Mouse (Mus musculus) lung, adult 18-20 months (tissue): Measurements from ENCODE around the gene Polm.

Experiments used
- DNase-seq, 2 experiments: peaks; one replicate each; pipeline ENCODE4 v3.0.0; 2022; ENCODE audit warnings: mixed read lengths in 2 of 2

Gene Polm

DNA sequence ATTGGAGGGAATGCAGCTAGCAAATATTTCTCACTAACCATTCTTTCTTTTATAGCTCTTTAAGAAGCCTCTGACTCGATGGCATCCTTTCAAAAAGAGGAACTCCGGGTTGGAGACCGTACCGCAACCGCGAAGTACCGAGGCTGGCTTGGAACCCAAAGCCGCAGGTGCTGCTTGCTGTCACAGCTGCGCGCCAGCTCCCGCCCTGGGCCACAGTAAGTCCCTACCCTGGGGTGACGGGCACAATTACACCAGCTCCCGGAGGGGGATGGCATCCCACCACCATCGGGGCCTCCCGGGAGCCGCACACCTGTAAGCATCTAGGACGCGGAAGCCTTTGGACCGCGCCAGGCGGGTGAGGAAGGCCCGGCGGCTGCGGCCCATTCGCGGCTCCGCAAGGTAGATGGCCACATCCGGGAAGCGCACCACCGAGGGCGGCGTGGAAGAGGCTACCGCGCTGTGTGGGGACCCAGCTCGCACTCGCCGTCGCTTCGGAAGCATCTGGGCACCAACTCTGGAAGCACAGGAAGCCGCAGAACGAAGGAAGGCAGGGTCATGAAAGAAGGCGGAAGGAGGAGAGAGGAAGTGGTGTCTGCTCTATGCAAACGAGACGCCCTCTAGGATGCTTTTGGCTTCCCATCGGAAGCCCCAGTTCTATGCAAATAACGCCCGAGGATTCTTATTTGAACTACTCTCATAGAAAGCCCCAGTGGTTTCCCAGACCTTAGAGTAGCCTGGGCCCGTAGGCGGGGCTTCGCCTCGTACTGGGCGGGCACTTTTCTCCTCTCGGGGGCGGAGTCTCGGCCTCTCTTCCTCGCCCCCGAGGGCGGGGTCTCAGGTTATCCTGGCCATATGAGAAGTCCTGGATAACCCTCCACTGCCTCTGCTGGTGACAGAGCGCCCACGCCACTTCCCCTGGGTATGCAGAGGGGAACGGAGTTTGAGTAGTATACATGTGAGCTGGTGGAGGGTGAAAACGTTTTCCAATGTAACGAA, at the start of gene Polm:
Gene Polm, minus strand, starts transcription at position 766 of the 996 bp plus-strand sequence.
- DNase-seq: peak; percentile 94 to 96

DNA sequence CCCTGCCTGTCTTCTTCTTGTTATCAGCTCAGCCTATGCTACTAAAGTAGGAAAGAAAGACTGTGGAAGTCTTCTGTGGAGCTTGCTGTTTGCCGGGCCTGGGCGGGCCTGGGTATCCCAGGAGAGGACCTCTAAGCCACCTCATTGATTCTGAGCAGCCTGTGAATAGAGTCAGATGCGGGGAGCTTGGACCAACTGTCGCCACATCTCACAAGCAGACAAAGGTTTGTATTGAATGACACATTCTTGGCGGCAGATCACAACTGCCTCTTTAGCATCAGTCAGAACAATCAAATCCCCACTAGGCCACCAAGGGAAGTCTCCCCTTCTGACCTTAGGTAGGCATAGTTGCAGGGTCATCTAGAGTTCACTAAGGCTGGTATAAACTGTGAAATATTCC, 49.4 kb upstream of the Polm start:
- DNase-seq: no peak

DNA sequence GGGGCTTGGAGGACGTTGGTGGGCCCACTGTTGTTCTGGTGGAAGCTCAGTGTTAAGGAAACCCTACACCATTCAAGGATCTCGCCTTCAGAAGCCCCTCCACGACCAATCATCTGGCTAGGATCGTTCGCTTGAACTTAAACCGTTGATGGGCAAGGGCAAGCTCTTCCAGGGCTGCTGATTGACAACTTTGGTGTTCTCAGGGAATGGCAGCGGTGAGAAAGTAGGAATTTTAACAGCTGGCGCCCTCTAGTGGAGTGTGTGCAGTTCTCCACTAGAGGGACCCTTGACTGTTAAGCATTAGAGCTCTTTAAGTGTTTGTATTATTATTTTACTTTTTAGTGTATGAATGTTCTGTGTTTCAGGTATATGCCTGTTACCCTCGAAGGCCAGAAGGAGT, 48.4 kb upstream of the Polm start:
- DNase-seq: peak; percentile 55 to 70

DNA sequence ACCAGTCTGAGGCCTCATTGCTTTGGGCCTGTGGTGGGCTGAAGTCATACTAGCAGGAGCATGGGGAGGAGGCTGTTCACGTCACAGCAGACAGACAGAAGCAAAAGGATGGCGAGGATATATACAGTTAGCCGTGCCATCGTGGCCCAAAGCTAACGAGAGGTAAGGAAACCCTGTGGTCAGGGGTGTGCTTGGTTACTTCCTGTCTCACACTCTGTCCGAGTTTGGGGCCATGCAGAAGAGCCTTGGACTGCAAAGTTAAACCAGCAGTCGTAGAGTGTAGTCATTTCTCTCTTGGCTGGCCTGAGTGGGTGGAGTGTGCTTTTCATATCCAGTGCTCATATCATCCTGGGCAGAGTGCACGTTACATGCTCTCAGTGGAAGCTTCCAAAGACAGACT, 44.7 kb upstream of the Polm start:
- no peak for DNase-seq

DNA sequence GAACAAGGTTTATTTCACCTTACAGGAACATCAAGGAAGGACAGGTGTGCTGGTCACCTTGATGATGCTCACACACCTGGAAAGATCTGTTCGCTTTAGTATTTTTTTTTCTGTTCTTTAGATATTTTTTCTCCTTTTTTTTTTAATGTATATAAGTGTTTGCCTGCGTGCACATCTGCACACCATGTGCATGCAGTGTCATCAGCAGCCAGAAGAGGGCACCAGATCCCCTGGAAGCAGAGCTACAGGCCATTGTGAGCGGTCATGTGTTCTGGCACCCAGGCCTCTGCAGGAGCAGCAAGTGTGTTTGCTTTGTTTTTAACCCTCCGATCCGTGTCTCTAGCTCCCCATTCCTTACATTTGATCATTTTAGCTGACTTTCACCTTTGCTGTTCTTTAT, 42.1 kb upstream of the Polm start:
- DNase-seq: peak; percentile 46 to 56

DNA sequence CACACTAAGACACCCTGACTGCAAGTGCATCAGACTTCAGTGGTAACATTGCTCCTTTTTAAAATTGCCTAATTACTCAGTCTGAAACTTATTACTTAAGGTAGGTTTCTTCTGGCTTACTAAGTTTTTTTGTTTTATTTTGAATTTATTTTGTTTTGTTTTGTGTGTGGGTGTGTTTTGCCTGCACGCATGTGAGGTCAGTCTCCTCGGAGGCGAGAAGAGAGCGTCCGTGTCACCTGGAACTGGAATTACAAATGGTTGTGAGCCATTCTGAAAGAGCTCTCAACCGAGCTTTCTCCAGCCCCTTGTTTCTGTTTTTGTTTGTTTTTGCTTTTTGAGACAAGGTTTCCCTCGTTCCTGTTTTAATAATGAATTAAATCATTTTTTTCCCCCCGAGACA, 40.8 kb upstream of the Polm start:
- no peak for DNase-seq

DNA sequence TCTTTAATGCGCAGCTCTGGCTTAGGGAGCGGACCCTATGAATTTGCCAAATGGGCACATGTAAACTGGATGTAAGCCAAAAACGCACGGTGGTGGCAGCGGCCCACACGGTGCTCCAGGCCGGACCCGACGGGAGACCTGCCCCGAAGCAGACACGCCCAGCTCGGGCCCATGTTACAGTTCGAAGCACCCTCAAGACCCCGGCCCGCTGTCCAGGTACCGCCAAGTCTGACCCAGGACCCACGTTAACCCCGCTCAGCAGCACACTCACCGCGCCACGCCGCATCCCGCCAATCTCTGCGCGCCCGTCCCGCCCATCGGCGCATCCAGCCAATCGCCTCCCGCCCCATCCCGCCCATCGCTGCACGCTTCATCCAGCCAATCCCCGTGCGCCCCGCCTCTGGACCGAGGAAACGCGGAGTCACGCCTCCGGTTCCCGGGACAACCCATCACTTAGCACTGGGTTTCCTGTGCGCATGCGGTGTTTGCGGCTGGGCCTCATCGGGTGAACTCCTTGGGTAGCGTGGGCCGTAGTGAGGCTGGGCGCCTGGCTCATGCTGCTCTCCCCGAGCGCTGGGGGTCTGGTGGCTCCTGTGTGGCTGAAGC, 40.2 kb upstream of the Polm start, which contains the start of gene Pold2:
Gene Pold2, minus strand, starts transcription at position 372 of the 606 bp plus-strand sequence.
- peak; percentile 98 to 99 for DNase-seq

DNA sequence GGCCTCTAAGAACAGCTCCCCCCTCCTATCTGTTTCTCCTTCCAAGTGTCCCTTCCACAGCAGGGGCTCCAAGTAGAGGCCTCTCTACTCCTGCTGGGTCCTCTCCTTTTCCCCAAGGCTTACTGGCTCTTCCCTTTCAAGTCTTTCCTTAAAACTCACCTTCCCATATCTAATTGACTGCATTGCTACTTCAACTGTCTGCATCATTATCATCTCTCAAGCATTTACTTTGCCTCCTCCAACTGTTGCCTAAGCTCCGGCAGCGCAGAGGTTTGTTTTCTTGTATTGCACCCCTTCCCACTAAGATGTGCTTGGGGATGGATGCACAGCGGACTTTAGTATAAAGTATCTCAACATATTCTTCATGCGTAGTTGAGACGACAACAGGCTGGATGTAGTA, 39.6 kb upstream of the Polm start:
- no peak for DNase-seq

DNA sequence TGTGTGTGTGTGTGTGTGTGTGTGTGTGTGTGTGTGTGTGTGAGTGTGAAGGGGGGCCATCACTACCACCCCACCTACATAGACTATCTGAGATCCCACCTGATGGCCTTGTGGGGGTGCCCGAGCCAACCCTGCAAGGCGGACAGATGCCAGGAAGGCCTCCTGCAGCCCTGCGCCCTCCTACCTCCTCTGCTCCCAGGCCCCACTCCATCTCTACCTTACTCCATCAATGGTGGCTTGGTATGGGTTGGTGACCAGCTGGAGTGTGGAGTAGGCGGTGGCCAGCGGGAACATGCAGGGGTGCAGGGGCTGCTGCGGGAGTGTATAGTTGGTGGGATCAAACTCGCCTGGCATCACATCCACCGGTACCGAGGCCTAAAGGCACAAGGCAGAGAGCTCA, 35.4 kb upstream of the Polm start:
- DNase-seq: no peak

DNA sequence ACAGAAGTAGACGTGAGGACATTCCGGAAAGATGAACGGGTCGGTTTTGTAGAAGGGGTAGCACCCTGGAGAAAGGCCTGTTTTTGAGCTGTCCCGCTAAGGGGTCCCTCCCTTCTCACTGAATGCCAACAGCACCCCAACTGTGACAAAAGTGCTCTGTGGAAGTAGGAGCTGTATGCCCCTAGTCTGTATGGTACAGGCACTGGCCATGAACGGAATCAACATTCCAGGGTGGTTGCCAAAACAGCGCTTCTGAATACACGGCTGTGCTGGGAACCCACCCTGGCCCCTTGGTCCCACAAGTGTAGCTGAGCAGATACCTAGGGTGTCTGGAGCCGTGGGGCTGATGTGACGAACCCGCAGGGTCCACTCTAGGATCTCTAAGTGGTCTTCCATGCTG, 34.9 kb upstream of the Polm start:
- no peak for DNase-seq

DNA sequence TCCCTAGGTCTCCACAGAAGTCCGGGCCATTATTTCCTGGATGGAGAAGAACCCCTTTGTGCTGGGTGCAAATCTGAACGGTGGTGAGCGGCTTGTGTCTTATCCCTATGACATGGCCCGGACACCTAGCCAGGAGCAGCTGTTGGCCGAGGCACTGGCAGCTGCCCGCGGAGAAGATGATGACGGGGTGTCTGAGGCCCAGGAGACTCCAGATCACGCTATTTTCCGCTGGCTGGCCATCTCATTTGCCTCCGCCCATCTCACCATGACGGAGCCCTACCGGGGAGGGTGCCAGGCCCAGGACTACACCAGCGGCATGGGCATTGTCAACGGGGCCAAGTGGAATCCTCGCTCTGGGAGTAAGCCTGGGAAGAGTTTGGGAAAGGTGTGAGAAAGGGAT, 32.3 kb upstream of the Polm start:
- DNase-seq: no peak

DNA sequence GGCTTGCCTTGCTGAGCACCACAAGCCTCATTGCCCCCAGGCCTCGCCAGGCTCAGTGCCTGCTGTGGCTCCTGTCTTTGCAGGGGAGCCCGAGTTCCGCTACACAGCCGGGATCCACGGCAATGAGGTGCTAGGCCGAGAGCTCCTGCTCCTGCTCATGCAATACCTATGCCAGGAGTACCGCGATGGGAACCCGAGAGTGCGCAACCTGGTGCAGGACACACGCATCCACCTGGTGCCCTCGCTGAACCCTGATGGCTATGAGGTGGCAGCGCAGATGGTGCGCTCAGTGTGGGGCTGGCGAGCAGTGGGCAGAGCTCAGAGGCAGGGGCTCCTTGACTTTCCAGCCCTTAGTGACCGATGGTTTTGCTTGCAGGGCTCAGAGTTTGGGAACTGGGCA, 31.5 kb upstream of the Polm start:
- no peak for DNase-seq

DNA sequence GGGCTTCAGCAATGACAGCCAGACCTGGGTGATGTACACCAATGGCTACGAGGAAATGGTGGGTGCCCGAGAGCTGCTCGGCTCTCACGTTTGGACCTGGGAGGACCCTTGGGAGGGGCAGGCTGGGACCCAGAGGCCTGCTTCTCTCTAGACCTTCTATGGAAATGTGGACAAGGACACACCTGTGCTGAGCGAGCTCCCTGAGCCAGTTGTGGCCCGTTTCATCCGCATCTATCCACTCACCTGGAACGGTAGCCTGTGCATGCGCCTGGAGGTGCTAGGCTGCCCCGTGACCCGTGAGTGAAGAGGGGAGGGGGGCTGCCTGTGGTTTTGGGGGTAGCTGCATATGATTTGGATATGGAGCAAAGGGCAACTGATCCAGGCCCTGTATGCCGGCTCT, 30.5 kb upstream of the Polm start:
- no peak for DNase-seq

DNA sequence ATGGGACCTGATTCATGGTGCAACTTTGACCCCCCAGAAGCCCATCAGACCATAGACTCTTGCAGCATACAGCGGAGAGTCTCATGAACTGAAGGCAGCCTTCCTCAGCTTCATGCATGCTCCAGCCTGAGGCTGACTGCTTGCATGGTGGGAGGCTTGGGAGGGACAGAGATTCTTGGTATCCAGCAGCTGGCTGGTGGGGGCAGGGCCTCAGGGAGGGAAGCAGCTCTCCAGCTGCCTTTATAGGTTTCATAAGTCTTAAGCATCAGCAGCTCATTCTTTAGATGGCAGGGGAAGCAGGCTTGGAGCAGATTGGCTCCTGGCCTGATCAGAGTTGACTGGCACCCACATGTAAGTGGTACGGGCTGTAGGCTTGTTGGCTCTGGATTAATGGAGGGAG, 29.4 kb upstream of the Polm start:
- DNase-seq: no peak

DNA sequence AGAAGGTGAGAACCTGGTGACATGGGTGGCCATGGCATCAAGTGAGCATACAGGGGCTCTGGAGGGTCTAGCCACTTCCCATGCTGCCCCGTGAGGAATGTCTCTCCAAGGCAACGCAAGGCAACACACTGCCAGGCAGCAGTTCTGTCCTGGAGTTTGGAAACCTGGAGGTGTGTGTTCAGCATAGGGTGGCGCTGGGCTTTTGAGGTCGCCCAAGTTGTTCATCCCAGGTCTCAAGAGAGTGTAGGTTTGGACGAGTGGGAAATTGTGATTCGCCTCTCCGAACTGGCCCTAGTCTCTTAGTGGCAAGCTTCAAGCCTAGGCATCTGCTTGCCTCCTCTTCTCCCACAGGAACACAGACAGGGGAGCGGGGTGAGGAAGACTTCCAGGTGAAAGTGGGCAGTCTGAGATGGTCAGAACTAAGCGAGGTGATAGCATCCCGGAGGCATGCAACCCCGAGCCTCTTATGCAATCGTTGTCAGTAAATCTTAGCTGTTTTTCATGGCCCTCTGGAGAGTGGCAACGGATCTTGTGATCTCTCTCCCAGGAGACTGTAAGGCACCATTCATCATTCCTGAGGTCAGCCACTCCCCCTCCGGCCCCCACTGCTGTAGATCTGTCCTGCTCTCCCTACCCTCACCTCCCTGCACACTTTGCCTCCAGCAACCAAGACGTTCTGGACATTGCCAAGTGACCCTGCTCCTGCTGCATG, 24.7 kb upstream of the Polm start:
- DNase-seq: peak; percentile 50 to 56

DNA sequence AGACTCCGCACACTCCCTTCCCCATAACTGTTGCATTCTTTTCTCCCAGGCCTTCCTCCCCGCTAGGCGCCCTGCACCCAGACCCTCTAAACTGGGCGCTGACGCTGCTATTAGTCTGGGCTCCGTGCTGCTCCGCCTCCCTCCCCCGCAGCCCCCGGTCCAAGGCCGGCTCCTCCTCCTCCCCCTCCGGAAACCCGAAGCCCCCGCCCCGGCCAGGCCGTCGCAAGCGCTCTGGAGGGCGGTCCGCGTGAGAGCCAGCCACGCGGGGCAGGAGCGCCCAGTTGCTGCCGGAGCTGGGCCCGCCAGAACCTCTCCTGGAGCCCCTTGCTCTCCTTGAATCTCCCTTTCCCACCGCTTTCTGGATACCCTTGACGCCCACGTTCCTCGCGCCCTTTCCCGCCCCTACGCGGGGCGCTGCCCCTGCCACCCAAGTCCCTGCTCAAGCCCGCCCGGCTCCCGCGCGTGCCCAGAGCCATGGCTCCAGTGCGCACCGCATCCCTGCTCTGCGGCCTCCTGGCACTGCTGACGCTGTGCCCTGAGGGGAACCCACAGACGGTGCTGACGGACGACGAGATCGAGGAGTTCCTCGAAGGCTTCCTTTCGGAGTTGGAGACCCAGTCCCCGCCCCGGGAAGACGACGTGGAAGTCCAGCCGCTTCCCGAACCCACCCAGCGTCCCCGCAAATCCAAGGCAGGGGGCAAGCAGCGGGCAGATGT, 24.0 kb upstream of the Polm start, which contains the start of gene Aebp1:
Gene Aebp1, plus strand, starts transcription at position 270 of the 716 bp plus-strand sequence.
- DNase-seq: peak; percentile 42 to 55

DNA sequence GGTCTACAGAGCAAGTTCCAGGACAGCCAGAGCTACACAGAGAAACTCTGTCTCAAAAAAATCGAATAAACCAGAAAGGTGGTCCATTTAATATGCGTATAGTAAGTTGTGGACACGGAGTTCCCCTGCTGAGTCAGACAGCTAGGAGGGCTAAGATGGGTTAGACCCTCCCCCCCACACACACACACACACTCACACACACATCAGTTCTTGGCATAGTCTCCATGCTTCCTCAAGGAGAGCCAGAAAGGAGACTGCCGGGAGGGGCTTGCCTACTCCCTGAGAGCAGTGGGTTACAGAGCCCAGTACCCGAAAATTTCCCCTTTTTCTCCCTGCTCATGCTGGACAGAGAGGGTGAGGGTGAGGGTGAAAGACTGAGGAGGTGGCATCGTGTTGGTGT, 22.8 kb upstream of the Polm start:
- no peak for DNase-seq

DNA sequence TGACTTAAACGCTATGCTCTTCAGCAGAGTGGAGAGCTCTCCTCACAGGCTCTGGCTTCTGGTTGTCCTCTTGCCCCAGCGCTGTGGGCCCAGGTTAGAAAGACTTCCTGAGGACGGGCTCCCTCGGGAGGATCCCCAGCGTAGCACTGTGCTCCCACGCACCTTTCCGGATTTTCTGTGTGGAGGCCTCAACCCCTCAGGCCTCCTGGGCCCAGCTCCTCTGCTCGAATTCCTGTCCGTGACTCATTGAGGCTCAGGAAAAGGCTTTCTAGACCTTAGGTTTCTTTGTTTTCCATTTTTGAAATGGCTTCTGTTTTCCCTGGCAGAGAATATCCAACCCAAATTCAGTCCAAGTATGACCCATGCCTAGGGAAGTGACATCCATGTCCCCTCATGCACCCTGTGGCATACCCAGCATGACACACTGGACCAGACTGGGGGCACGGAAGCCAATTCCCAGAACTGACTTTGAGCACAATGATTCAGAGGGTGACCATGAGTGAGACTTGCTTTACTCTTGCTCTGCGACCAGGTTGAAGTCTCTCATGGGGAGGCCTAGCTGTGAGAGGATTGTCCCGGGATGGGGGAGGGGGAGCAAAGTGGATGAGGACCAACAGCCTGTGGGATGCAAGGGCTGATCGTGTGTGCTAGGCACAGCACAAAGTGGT, 22.2 kb upstream of the Polm start:
- no peak for DNase-seq

DNA sequence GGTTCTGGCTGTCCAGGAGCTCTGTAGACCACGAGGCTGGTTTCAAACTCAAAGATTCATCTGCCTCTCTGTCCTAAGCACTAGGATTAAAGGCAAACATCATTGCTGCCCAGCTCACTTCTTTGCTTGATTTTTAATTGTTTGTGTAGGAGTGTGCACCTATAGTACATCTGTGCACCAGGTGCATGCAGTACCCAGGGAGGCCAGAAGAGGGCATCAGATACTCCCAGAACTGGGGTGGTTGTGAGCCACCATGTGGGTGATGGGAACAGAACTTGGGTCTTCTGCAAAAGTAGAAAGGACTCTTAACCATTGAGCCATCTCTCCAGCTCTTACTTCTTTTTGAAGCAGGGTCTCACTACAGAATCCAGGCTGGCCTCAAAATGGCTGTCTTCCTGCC, 20.9 kb upstream of the Polm start:
- DNase-seq: no peak

DNA sequence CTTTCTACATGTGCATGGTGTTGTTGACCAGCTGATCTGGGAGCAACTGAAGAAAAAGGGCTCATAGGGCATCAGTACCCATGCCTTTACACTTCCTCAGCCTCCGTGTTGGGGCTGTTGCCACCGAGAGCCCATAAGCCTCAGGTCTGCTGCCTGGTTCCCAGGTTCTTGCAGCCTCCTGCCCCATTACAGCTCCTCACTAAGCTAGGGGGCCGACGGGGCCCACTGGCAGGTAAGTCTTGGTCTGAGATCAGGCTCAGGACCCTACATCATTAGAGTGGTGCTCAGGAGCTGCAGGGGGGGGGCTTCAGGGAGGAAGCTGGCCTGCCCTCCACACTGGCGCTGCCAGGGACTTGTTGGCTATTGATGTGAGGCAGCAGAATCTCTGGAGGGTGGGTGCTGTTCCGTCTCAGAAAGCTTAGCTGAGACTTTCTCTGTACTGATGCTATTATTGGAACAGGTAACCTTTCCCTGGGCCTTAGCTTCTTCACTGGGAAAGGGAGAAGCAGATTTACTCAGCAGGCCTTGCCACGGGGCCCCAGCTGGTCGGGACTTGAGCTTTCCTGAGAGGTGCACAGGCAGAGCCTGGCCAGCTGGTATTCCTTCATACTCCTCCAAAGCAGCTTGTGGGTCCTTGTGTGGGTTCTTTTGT, 18.8 kb upstream of the Polm start:
- no peak for DNase-seq

DNA sequence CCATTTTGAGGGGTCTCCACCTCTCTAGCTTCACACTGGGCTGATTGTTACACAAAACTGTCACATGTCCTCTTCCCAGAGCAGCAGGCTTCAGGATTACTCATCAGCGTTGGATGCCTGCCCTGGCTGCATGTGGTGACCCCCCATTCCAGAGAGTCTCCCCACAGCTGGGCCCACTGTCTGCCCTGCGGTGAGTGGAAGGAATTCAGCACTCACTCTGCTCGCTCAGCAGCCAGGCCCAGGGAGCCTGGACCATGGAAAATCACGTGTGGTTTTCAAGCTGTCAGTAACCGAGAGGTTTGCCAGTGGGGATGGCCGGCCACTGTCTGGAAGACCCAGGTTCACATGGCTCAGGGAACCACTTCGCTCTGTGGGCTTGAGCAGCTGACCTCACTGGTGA, 18.1 kb upstream of the Polm start:
- DNase-seq: peak; percentile 38 to 47

DNA sequence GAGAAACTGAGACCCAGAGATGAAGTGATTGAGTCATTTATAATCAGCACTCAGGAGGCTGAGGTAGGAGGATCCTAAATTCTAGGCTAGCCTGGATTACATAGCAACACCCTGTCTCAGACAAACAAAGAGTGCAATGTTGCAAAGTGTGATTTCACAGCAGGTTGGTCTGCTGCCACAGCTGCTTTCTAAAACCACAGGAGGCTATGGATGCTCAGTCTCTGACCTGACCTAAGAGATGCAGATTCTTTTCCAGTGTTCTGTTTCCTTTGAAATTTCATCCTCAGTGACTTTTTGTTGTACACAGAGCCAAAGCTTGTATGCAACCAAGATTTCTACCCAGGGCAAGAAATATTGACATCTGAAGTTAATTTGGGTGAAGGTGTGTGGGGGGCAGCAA, 17.7 kb upstream of the Polm start:
- DNase-seq: no peak
